Mouse (Mus musculus): ENCODE measurements around the gene Gm42906. TPM values are rescaled to one million over a fixed set of nuclear protein-coding genes. Genes with fewer than 3 reads are reported as not detected.
A peak's percentile ranks its signal among the peaks of the same experiment; 100 is the strongest.

The Gm42906 gene
- polyA plus RNA-seq, 1 experiment from 2014 or later = not detected

GRCm38 (mm10) chr5:151174485-151175460 is 253.2 kb downstream of the Gm42906 start:
- ATAC-seq = no peak
- Histone ChIP-seq H3K4me1 (no peaks in the 10 kb centered on the region), H3K36me3 (no peaks in the 10 kb centered on the region), H3K27me3 (replicated peaks) (no peaks in the 10 kb centered on the region), H3K4me2 (no peak overlapping the region), H3K4me3 (no peak overlapping the region), H3K27ac (no peak overlapping the region), H3K9me3 (replicated peaks) (no peaks in the 10 kb centered on the region), H3K9ac (no peak overlapping the region)
- 64% methylated on average over 7 of the region's 7 CpGs for WGBS (ENCODE audit: insufficient replicate concordance)

- no peak overlapping the region for H3K4me3 ChIP-seq
- H3K27me3 ChIP-seq (replicated peaks) = no peaks in the 10 kb centered on the region
- no peak for ATAC-seq
- 58% methylated on average over 1 of the region's 1 CpGs for WGBS (ENCODE audit: insufficient replicate concordance)
- no peaks in the 10 kb centered on the region for H3K4me1 ChIP-seq
- no peak overlapping the region for H3K27ac ChIP-seq
- H3K9me3 ChIP-seq (replicated peaks) = no peaks in the 10 kb centered on the region
- no peak overlapping the region for H3K4me2 ChIP-seq
- H3K36me3 ChIP-seq = no peaks in the 10 kb centered on the region
- no peak overlapping the region for H3K9ac ChIP-seq
Measured at GRCm38 (mm10) chr5:151173774-151174173, 254.2 kb downstream of the Gm42906 start.

DNA sequence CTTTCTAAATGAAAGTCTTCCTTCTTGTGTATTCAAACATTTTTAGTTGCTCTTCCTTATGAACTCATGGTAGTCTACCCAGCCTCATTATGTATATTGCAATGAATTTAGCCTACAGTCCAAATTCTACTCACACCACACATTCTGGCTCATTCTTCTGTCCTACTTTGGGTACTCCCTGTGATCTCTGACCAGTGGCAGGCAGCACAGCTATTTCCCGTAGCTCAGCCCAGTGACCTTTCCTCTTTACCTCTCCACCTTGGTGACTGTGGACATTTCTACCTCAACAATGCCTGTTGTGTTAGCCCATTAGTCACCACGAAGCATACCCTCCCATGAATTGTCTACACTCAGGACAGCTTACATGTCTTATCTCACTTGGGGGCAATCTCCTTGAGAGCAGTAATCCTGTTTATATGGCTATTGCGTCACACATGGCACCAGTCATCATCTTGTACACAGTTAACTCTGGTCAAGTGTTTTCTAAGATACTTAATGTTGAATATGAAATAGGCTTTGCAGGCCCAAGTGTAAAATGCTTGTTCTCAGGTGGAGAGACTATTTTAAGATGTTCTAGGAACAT is 257.7 kb downstream of the Gm42906 start:
- Histone ChIP-seq H3K4me1 (no peaks in the 10 kb centered on the region), H3K27ac (no peak overlapping the region), H3K36me3 (no peaks in the 10 kb centered on the region), H3K27me3 (replicated peaks) (no peaks in the 10 kb centered on the region), H3K9me3 (replicated peaks) (no peaks in the 10 kb centered on the region), H3K4me2 (no peak overlapping the region), H3K4me3 (no peak overlapping the region), H3K9ac (no peak overlapping the region)
- 46% methylated on average over 3 of the region's 3 CpGs for WGBS (ENCODE audit: insufficient replicate concordance)
- peak; percentile 44; the same call in 1 of the 2 replicates for ATAC-seq

GRCm38 (mm10) chr5:151168191-151168590 is 259.8 kb downstream of the Gm42906 start:
- H3K9ac ChIP-seq = no peak overlapping the region
- H3K27ac ChIP-seq = no peak overlapping the region
- H3K4me3 ChIP-seq = no peak overlapping the region
- H3K27me3 ChIP-seq (replicated peaks) = no peaks in the 10 kb centered on the region
- no peak for ATAC-seq
- 70% methylated on average over 3 of the region's 3 CpGs for WGBS (ENCODE audit: insufficient replicate concordance)
- H3K36me3 ChIP-seq = no peaks in the 10 kb centered on the region
- H3K9me3 ChIP-seq (replicated peaks) = no peaks in the 10 kb centered on the region
- H3K4me1 ChIP-seq = no peaks in the 10 kb centered on the region
- H3K4me2 ChIP-seq = no peak overlapping the region

- WGBS (ENCODE audit: insufficient replicate concordance) = 68% methylated on average over 6 of the region's 6 CpGs
- no peak overlapping the region for H3K4me2 ChIP-seq
- ATAC-seq = no peak
Measured at GRCm38 (mm10) chr5:151167641-151168040, 260.3 kb downstream of the Gm42906 start.

GRCm38 (mm10) chr5:151166266-151166665 is 261.7 kb downstream of the Gm42906 start:
- Histone ChIP-seq H3K27ac (no peak overlapping the region), H3K27me3 (replicated peaks) (no peaks in the 10 kb centered on the region), H3K9ac (no peak overlapping the region), H3K4me2 (no peak overlapping the region), H3K4me3 (no peak overlapping the region), H3K9me3 (replicated peaks) (no peaks in the 10 kb centered on the region), H3K4me1 (no peaks in the 10 kb centered on the region), H3K36me3 (no peaks in the 10 kb centered on the region)
- no peak for ATAC-seq
- WGBS (ENCODE audit: insufficient replicate concordance) = 67% methylated on average over 5 of the region's 5 CpGs

More at GRCm38 (mm10) chr5:151167641-151168040, 260.3 kb downstream of the Gm42906 start:
- no peaks in the 10 kb centered on the region for H3K9me3 ChIP-seq (replicated peaks)
- H3K36me3 ChIP-seq = no peaks in the 10 kb centered on the region
- H3K27me3 ChIP-seq (replicated peaks) = no peaks in the 10 kb centered on the region
- H3K27ac ChIP-seq = no peak overlapping the region
- no peak overlapping the region for H3K9ac ChIP-seq
- H3K4me3 ChIP-seq = no peak overlapping the region
- no peaks in the 10 kb centered on the region for H3K4me1 ChIP-seq

DNA sequence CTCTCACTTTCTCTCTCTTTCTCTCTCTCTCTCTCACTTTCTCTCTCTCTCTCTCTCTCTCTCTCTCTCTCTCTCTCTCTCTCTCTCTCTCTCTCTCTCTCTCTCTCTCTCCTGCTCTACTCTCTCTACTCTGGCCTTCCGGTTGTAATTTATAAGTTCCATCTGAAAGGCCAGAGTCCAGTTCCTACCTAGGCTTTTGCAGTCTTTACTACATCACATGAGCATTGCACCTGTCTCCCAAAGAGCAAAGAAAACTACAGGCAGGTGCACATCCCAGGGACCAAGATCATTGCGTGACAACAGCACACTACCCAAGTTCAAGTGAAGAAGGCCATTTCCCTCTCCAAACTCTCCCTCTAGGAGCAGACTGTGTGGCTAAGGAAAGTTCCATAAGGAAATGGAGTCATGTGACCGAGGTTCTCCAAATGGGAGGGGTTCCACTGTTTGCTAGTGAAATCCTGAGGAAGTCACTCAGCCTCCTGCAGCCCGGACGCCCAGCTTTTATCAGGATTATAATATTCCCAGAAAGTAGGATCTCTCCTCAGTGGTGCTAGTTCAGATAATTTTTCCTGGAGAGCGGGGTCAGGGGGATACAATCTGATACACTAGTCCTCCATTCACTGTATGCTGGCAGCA is 262.5 kb downstream of the Gm42906 start:
- Histone ChIP-seq H3K4me3 (no peak overlapping the region), H3K4me2 (no peak overlapping the region), H3K27me3 (replicated peaks) (no peaks in the 10 kb centered on the region), H3K9ac (no peak overlapping the region), H3K4me1 (no peaks in the 10 kb centered on the region), H3K36me3 (no peaks in the 10 kb centered on the region), H3K27ac (no peak overlapping the region), H3K9me3 (replicated peaks) (no peaks in the 10 kb centered on the region)
- WGBS (ENCODE audit: insufficient replicate concordance) = 62% methylated on average over 6 of the region's 6 CpGs
- ATAC-seq = no peak

- no peaks in the 10 kb centered on the region for H3K36me3 ChIP-seq
- no peak overlapping the region for H3K27ac ChIP-seq
- no peak for ATAC-seq
- H3K9me3 ChIP-seq (replicated peaks) = no peaks in the 10 kb centered on the region
- 68% methylated on average over 4 of the region's 4 CpGs for WGBS (ENCODE audit: insufficient replicate concordance)
- no peak overlapping the region for H3K4me2 ChIP-seq
- no peaks in the 10 kb centered on the region for H3K27me3 ChIP-seq (replicated peaks)
- no peak overlapping the region for H3K4me3 ChIP-seq
- no peaks in the 10 kb centered on the region for H3K4me1 ChIP-seq
- H3K9ac ChIP-seq = no peak overlapping the region
Measured at GRCm38 (mm10) chr5:151164815-151165214, 263.1 kb downstream of the Gm42906 start.

DNA sequence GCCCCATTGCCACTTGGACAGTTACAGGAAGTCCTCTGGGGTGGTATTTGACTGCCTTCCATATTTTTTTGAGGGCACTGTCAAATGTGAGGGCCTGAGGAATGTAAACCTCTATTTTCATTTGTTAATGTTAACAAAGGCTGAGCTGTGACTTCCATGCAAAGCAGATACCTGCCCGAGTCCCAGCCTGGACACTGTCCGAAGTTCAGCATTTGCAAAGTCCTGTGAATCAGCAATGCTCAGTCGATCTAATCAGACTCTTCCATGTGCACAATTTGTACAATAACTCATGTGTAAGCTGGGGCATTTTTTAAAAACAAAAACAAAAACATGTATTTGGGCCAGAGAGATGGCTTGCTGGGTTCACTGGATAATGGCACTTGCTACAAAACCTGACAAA is 265.3 kb downstream of the Gm42906 start:
- no peak overlapping the region for H3K4me2 ChIP-seq
- no peak for ATAC-seq
- no peaks in the 10 kb centered on the region for H3K9me3 ChIP-seq (replicated peaks)
- no peak overlapping the region for H3K27ac ChIP-seq
- 77% methylated on average over 3 of the region's 3 CpGs for WGBS (ENCODE audit: insufficient replicate concordance)
- H3K36me3 ChIP-seq = no peaks in the 10 kb centered on the region
- H3K4me1 ChIP-seq = no peaks in the 10 kb centered on the region
- H3K27me3 ChIP-seq (replicated peaks) = no peaks in the 10 kb centered on the region
- no peak overlapping the region for H3K9ac ChIP-seq
- H3K4me3 ChIP-seq = no peak overlapping the region

DNA sequence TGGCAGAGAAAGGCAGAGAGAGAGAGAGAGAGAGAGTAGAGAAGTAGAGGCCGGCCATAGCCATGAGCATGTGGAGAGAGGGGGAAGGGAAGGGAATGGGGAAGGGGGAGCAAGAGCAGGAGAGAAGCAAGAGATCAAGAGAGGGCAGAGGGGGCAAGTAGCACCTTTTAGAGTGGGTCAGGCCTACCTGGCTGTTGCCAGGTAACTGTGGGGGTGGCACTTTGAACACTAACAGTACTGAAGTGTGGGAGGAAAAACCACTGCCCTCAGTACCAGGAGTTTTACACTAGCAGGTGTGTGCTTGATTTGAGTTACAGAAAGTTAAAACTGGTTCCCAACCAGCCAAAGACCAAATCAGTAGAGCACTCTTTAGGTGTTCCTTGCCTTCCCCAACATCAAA is 272.7 kb downstream of the Gm42906 start:
- no peak overlapping the region for H3K27ac ChIP-seq
- H3K36me3 ChIP-seq = no peaks in the 10 kb centered on the region
- H3K9ac ChIP-seq = no peak overlapping the region
- no peak for ATAC-seq
- H3K4me2 ChIP-seq = no peak overlapping the region
- H3K4me3 ChIP-seq = no peak overlapping the region
- no peaks in the 10 kb centered on the region for H3K27me3 ChIP-seq (replicated peaks)
- WGBS (ENCODE audit: insufficient replicate concordance) = 64% methylated on average over 1 of the region's 1 CpGs
- H3K9me3 ChIP-seq (replicated peaks) = no peaks in the 10 kb centered on the region
- peaks cover 11% of the 10 kb centered on the region for H3K4me1 ChIP-seq

GRCm38 (mm10) chr5:151154780-151155179 is 273.2 kb downstream of the Gm42906 start:
- Histone ChIP-seq H3K36me3 (no peaks in the 10 kb centered on the region), H3K27me3 (replicated peaks) (no peaks in the 10 kb centered on the region), H3K9ac (no peak overlapping the region), H3K4me1 (peaks cover 11% of the 10 kb centered on the region), H3K4me2 (no peak overlapping the region), H3K4me3 (no peak overlapping the region), H3K9me3 (replicated peaks) (no peaks in the 10 kb centered on the region), H3K27ac (no peak overlapping the region)
- peak; percentile 53; the same call in 1 of the 2 replicates for ATAC-seq
- 34% methylated on average over 3 of the region's 3 CpGs for WGBS (ENCODE audit: insufficient replicate concordance)

- H3K9me3 ChIP-seq (replicated peaks) = no peaks in the 10 kb centered on the region
- no peak overlapping the region for H3K4me3 ChIP-seq
- no peak for ATAC-seq
- no peaks in the 10 kb centered on the region for H3K36me3 ChIP-seq
- no peak overlapping the region for H3K9ac ChIP-seq
- peaks cover 11% of the 10 kb centered on the region for H3K4me1 ChIP-seq
- no peak overlapping the region for H3K27ac ChIP-seq
- H3K4me2 ChIP-seq = no peak overlapping the region
- WGBS (ENCODE audit: insufficient replicate concordance) = 67% methylated on average over 4 of the region's 4 CpGs
- no peaks in the 10 kb centered on the region for H3K27me3 ChIP-seq (replicated peaks)
Measured at GRCm38 (mm10) chr5:151154030-151154429, 273.9 kb downstream of the Gm42906 start.

All from liver, embryonic 12.5 days (tissue).